Mouse (Mus musculus): Measurements from ENCODE around the gene Agr2.

The Agr2 gene

GRCm38 (mm10) chr12:35992711-35993110 lies at the start of gene Agr2:
Gene Agr2, plus strand, starts transcription at chr12:35992907.
- no peak for DNase-seq

- no peak for DNase-seq
Observed at GRCm38 (mm10) chr12:35951757-35952156, 41.0 kb upstream of the Agr2 start.

- no peak for DNase-seq
Observed at GRCm38 (mm10) chr12:35957235-35957634, 35.5 kb upstream of the Agr2 start.

DNA sequence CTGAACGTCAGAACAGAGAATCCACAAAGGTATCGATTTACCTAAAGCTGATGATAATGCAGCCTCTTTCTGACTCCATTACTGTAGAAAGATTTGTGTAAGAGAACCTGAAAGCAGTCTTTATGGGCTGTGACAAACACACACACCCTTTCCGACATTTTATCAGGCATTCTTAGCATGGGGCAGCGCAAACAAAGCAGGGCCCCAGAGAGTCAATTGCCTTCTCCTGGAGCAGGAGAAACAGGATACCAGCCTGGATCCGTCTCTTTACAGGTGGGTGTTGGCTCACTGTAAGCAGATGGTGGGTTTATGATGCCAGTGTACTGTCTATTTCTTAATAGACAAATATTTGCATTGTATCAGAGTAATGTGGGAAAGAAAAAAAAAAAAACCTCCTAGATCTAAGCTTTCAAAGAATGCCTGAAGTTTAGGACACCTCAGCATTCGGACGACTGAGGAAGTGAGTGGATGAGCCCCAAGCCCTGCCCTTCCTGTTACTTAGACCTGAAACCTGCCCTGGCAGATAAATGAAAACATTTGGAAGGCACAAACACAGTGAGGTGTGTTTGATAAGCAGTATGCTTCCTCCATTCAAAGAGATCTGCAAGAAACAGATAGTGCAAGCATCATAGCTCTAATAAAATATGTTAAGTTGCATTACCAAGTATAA lies 26.5 kb upstream of the Agr2 start:
- DNase-seq: no peak

DNA sequence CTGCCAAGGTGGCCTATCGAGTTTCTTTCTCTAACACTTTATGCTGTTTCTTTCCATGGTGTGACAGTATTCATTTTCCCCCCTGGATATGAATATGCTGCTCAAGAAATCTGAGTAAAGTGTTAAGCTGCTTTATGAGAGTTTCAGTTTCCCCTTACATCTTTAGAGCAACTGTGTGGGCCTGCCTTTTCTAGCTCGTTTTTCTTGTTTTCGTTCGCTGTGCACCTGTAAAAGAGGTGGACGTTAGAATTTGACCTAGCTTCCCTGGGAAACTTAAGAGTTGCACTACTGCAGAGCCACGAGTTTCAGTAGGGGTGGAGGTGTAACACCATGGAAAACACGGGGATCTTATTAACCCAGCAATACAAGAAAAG lies 26.0 kb upstream of the Agr2 start:
- DNase-seq: no peak

- no peak for DNase-seq
Observed at GRCm38 (mm10) chr12:35975898-35976297, 16.8 kb upstream of the Agr2 start.

GRCm38 (mm10) chr12:35977633-35978246 lies 15.0 kb upstream of the Agr2 start:
- DNase-seq: no peak

DNA sequence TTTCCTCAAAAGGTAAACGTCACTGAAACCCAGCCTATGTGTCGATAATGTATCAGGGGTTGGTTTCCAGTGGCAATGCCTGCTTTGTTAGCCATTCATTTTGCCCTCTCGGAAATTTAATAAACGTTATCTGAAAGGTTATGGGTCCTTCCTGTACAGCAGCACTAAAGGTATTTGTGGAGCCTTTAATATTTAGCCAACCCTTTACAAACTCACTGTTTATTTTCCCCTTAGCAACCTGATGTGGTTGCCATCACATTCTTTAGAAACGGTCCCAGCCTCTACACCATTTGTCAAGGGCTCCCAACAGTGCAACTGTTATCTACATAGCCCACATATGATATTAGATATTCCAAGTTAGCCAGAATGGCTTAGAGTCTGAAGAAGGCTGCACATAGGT lies 13.1 kb upstream of the Agr2 start:
- no peak for DNase-seq

DNA sequence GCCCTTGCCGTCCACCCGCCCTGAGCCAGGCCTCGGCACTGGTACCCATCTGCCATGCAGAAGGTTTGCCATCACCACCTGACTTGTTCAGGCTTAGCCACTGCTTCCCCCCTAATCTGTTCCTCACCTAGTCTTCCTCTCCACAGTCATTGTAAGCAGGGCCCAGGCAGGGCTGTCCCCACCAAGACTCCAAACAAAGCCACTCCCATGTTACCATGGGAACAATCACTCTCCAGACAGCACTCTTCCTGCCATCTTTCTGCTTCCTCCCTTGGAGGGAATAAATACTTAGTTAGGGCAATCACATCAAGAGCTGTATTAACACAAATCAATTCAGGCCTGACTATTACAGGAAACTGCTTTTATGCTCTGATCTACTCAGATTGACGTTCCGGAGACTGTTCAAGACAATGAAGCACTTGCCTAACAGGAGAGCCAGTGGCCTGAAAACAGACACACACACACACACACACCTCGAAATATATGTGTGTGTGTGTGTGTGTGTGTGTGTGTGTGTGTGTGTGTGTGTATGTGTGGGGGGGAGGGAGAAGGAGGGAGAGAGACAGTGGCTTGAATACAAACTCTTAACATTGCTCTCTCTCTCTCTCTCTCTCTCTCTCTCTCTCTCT lies 10.9 kb upstream of the Agr2 start:
- DNase-seq: peak; percentile 44

DNA sequence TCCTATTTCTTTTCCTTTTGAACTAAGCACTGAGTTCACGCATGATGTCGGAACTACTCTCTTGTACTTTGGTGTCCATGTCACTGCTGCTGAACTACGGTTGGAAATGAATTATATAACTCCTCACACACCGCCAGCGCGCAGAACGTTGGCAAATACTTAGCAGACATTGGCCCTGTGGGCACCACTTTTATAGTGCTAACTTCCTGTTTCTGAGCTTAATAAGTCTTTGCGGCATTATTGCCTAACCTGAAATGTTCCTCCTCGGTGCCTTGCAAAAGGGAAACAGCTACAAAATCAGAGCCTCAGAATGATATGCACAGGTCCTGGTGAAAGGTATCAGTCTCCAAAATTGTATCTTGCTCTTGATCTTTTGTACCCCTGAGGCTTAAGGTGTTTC lies 9.2 kb upstream of the Agr2 start:
- DNase-seq: no peak

DNA sequence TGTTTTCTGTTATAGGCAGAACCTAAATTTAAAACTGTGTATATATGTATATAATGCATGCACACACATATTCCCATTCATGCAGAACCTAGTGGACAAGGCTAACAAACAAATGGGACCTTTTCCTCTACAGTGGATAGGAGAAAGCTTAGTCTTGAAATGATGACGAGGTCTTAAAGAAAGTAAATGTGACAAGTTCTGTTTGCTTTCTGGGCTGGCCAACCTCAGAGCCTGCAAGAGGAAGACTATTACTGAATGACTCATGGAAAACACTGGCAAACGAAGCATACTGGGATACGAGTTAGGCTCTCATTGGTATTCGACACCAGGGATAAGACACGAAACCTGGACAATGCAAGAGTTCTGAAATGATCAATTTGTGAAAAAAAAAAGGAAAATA lies 8.0 kb upstream of the Agr2 start:
- no peak for DNase-seq

DNA sequence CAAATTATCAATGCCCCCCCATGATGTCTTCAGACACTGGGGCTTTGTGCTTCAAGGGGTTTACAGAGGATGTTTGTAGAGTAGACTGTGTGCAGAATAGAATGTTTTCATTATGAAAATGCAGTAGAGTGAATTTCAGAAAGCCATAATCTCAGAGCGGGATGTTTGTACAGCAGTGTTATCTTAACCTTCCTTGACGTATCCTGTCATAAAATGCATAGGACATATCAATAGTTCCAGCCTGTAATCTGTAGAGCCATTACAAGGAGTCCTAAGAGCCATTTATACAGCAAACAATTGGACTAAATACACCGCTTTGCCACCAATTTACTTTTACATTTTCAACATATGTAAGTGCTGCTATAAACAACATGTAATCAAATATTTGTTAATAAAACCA lies 876 bp downstream of the Agr2 start:
- DNase-seq: no peak

GRCm38 (mm10) chr12:35994098-35994497 lies 1.4 kb downstream of the Agr2 start:
- no peak for DNase-seq

DNA sequence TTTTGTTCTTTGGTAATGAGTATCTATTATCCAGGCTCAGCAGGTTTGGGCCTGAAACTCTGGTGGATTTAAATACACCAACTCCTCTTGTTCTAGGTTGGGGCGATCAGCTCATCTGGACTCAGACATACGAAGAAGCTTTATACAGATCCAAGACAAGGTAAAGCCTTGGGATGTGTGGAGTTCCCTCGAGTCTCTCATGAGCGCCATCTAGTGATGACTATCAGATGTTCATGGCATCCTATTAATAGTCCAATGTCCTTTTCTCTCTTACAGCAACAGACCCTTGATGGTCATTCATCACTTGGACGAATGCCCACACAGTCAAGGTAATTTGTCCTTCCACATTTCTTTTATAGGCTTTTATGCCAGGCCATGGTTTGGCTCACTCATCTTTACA lies 3.1 kb downstream of the Agr2 start:
- DNase-seq: peak; percentile 63

DNA sequence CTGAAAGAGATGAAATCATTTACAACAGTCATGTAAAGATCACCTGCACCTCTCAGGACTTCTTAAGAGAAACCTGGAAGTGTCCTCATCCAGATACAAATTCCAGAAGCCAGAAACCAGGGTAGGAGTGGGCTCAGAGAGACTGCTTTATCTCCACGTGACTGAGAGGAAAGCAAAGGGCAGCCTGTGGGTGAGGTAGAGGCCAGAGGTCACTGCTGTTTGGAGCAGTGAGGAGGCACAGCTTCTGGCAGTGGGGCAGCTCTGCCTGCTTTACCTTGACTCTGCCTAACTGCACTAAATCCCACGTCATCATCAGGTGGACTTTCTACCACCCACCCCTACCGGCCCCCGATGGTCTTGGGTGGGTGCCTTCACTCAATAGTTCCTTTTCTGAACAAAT lies 12.0 kb downstream of the Agr2 start:
- DNase-seq: no peak

- no peak for DNase-seq
Observed at GRCm38 (mm10) chr12:36007581-36007980, 14.9 kb downstream of the Agr2 start.

GRCm38 (mm10) chr12:36008364-36009047 lies 15.8 kb downstream of the Agr2 start:
- peak; percentile 18 for DNase-seq

GRCm38 (mm10) chr12:36013216-36013910 lies 20.7 kb downstream of the Agr2 start:
- DNase-seq: no peak

DNA sequence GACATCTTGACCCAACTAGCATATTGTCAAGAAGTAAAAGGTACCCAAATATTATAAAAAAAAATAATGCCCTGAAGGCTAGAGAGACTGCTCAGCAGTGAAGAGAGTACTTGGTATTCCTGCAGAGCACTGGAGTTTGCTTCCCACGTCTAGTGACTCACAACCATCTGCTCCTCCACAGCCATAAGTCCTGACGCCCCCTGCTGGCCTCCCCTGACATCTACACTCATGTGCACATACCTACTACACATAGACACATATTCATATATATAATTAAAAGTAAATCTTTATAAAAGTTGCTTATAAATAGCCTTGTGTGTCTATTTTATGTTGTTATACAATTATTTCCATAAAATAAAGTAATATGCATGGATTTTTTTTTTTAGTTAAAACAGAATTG lies 25.1 kb downstream of the Agr2 start:
- no peak for DNase-seq

DNA sequence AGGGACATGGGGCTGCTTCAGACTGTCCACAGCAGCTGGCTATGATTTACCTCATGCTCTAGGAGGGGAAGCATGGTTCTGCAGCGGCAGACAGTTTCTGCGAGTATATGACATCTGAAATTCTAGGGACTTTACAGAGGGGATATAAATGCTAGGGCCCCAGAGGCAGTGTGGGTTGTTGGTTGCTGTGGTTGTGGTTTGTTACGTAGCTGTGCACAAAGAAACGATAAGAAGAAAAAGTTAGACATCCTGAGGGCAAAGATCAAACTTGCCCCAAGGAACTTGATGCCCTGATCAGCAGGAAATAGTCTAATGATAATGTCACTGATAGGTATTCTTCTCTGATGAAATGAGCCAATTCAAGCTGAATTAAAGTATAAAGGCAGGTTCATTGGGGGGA lies 26.9 kb downstream of the Agr2 start:
- no peak for DNase-seq

DNA sequence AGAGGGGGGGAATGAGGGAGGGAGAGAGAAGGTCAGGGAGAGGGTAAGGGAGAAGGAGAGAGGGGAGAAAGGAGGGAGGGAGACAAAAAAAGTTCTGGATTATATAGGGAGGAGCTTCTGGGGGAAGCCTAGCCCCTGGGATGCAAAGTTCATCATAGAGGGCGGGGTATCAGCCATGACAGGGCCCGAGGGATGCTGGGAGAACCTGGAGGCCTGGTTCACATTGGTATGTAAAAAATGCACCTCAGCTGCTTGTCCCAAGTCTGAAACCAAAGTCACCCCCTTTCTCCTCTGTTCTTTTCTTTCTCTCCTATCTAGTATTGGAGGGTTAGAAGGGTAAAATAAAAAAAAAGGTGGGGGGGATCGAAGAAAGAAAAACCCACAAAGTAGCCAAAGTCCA lies 27.4 kb downstream of the Agr2 start:
- no peak for DNase-seq

- DNase-seq: no peak
Observed at GRCm38 (mm10) chr12:36020710-36021109, 28.0 kb downstream of the Agr2 start.

GRCm38 (mm10) chr12:36026126-36026525 lies 33.4 kb downstream of the Agr2 start:
- DNase-seq: no peak

Data from lung, postnatal 14 days (tissue).